Mouse (Mus musculus): Measurements from ENCODE around the gene Cdc42ep4.
A peak's percentile ranks its signal among the peaks of the same experiment; 100 is the strongest.

Gene Cdc42ep4

DNA sequence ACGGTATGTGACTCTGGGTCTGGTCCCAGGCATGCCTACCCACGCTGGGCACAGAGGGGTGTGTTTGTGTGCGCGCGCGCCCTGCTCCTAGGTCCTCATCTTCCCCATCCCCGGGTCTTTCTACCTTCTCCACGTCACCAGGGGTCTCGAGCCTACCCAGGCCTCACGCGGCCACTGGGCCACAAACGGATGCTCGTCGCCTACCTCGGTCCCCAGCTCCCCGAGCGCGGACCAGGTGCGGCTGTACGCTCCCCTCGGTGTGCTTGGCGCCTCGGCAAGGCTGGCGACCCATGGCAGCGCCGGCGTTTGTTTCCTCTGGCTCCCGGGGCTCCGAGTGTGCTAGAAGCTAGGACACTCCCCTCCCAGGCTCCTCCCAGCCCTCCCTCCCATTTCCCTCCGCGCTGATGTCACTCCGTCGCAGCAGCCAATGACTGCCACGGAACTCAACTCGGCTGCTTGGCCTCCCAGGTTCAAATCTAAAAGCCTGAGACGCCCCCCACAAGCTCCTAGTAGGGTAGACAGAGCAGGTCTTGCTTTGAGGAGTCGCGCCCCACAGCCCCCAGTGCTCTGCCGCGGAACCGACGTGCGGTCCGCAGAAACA is at the start of gene Cdc42ep4:
Cdc42ep4 (minus strand) TSS at position 398 of the 601 bp plus-strand sequence.
- DNase-seq = peak; percentile 99

DNA sequence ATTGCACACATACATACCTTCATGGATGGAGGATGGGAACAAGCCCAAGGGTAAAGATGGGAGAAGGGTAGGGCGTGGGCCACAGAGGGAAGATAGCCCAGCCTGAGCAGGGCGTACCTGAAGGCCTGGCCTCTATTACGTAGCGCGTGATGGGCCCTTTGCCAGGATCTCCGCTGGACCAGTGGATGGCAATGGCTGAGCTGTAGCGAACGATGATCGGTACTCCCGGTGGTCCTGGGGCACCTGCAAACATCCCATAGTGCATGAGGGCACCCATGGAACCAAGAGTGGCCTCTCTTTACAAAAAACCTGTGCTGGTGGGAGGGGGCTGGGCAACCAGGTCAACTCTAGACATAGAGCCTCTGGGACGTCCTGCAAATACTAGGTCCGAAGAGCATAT is 48.3 kb upstream of the Cdc42ep4 start:
- no peak for DNase-seq

DNA sequence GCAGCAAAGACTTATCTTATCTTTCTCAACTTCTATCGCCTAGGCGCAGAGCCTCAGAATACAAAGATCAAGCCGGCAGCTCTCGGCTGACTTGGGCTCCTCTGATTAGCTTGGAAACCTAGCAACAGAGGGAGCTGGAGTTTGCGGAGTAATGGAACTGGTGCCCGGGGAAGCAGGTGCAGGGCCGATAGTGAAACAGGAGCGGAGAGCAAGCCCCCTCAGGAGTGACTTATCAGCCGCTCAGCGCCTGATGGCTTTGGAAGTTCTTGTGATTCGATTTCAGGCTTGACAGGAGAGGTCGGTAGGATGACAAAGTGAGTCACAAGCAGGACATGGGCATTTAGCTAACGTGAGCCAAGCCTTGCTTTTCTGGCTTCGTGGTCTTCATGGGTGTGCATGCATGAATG is 47.4 kb upstream of the Cdc42ep4 start:
- no peak for DNase-seq

DNA sequence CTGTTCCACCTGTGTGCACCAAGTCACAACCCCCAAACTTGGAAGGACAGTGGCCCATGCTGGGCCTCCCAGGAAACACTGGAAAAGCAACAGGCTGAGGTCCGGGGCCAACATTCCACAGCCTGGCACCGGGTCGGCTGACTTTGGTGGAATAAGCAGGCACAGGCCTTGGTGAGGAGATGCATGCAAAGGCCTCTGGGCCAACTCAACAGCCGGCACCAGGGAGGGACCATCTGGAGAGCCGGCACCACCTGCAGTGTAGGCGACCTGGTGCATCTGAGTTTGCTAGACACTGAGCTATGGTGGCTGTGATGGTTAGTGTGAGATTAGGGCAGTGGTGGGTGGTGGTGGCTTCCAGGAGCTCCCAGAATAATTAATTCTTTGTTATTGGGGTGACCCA is 46.3 kb upstream of the Cdc42ep4 start:
- DNase-seq = peak; percentile 80

DNA sequence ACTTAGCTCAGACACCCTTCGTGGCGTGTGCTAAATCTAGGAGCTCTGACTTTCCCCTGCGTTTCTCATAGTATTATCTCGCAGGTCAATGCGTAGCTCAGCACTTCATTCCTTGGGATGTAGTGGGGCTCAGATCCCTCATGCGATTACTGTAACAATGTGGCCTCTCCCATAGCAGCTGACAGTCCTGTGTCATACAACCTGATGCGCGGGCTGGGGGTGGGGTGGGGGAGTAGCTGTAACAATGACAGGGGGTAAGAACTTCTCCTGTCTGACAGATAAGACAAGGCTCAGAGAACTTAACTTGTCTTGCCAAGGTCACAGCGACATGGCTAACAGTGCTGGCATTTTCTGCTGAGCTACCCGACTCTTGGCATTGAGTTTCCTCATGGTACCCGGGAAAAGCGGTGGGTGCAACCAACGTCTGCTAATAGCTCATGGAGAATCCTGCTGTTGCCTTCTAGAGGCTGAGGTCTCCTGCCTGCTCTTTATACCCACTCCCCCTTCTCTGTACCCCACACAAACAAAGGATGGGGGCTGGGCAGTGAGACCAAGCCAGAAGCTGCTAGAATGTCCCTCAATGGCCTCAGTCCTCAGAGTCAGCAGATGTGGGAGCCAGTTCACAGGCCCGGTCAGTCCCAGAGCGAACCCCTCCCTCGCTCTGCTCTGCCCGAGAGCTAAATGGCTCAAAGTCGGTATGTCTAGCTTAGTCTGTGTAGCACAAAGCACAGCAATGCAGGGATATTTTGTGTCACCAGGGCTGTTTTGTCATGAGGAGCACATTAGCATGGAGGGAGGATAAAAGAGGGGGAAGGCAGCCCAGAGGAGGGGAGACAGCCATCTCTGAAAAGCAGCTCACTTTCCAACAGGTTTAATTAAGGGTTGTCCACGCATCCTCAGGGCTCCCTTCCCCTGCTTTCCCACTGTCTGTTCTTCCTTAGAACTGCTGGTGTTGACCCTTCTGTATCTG is 45.6 kb upstream of the Cdc42ep4 start:
- DNase-seq = peak; percentile 84

DNA sequence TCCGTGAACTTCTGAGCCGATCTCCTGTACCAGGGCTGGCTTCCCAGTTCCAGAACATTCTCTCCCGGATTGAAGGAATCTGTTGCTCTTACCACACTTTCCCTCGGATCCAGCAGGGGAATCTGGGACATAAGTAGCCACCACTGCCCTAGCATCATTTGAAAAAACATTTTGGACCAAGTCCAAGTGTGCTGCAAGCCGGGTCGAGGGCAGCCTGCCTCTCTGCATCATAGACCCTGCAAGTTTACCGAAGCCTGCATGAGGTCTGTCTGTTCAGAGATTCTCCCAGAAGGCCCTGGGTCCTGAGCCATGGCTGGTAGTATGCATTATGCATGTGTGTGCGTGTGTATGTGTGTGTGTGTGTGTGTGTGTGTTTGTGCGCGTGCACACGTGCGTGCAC is 44.2 kb upstream of the Cdc42ep4 start:
- DNase-seq = peak; percentile 80

DNA sequence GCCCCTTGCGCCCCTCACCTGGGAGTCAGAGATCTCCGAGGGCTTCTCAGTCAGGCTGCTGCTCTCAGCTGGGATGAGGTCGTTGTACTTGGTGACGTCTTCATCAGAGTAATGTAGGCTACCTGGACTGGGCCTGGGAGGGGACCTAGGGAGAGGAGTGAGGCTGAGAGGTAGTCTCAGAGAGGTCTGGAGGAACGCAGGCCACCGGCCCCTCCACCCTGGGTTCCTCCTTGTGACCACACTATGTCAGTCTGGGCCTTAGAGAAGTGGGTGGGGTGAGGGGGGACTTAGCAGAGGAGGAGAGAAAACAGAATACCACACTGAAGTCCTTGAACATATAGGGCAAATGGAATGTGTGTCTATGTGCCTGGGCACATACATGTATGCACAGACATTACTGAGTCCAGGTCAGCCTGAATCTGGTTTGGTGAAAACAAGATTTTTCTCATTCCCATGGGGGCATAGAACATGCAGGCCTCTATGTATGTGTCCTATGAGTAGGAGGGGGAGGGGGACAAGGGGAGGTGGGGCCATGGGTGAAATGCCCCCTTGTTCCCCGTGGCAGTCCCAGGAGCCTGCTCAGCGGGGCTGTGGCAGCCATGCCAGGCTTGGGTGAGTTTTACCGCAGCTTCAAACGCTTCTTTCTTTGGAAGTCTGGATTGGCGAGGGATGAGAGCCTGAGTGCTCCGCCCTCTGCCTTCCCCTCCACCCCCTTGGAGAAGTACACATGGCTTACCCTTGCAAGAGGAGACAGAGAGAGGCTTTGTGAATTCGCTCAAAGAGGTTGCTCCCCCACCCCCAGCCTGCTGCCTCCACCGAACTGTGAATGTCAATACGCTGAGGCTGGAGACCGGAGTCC is 39.9 kb upstream of the Cdc42ep4 start:
- DNase-seq = peak; percentile 87

DNA sequence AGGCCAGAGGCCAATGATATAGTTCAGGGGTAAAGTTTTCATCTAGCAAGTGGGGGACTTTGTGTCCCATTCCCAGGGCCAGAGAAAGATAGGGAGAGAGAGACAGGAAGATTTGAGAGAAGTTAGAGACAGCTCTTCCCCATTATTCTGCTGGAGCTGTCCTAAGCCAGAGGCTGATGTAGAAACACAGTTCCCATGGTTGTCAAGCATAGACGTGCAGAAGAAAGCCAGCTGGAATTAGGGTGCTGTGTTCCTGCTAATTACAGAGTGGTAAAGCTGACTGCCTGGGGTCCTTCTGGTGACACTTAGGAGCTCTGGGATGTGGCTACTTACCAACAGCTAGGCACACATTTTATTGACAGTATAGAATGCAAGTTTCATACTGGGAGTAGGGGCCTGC is 37.4 kb upstream of the Cdc42ep4 start:
- peak; percentile 94 for DNase-seq

DNA sequence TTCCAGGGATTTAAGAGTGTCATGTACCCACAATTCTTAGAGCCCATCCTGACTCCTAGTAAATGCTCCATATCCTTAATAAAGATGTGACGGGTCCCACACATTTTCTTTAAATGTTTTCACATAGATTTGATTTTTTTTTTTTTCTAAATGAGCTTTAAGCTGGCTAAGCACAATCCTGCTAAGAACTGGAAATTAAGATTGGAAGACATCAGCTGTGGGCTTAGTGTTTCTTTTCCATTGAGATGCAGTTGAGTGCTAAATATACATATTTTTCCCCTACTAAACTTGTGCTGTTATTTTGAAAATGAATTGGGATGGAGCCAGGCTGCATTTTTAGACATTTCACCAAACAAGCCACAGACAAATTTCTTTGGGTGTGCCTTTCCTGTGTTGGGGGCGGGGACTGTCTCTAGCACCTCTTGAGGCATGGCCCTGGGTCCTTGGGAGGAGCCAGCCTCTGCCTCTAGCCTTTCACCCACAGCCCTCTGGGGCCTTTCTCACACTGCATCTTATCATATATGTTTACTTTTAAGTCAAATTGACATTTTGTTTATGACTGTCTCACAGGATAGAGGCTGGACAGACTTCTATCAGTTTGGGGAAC is 36.6 kb upstream of the Cdc42ep4 start:
- peak; percentile 98 for DNase-seq

DNA sequence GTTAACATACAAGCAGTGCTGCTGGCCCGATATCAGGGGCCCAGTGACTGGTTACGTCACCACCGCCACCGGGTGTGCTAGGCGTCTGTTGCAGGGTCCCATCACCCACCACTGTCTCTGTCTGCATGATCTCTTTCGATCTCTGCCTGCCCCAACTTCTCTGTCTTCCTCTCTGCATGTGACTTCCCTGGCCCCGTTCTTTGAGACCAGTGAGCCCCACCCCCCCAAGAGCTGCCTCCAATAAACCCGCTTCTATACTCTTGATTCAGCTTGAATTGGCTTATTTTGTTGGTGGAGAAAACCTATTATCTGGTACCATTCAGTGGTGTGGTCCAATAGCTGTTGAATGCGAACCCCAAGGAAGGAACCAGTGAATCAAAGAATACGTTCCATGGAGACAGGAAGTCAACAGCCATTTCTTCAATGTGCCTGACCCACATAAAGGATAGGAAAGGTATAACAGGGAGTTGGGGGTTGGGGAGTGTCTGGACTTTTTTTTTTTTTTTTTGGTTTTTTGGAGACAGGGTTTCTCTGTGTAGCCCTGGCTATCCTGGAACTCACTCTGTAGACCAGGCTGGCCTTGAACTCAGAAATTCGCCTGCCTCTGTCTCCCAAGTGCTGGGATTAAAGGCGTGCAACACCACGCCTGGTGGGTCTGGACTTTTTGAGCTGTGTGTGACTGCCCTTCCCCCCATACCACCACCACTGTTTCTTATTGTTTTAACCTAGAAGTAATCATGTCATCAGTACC is 35.9 kb upstream of the Cdc42ep4 start:
- no peak for DNase-seq

DNA sequence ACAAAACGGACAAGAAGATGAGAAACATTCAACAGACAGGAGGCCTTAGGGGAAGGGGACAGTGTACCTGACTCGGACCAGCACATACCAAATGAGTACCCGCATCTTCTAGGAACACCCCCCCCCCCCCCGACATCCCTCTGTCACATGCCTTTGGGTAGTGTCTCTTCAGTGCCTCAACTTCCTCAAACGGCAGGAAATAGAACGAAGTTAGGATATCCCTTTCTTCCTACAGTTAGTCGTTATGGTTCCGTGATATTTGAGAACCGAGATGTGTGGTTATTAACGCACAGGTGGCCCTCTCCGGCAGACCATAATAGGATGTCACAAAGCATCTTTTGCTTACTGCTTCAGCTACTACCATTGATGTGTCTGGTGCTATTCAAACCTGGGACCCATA is 35.3 kb upstream of the Cdc42ep4 start:
- no peak for DNase-seq

DNA sequence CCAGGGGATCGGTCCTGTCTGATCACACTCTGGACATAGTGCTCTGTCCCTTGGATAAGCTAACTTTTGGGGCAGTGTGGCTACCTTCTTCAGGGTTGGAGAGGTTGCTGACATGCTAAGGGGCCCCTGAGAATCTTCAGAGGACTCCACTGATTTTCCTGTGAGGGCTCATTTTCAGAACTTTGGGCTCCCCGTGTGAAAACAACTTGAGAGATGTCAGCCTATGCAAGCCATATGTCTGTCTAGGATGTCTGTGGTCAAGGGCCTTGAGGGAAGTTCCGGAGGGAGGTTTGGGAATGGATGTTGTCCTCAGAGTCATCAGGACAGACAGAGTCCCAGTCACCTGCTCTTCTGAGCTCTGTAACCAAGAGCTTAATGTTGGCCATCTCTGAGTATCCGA is 34.7 kb upstream of the Cdc42ep4 start:
- no peak for DNase-seq

DNA sequence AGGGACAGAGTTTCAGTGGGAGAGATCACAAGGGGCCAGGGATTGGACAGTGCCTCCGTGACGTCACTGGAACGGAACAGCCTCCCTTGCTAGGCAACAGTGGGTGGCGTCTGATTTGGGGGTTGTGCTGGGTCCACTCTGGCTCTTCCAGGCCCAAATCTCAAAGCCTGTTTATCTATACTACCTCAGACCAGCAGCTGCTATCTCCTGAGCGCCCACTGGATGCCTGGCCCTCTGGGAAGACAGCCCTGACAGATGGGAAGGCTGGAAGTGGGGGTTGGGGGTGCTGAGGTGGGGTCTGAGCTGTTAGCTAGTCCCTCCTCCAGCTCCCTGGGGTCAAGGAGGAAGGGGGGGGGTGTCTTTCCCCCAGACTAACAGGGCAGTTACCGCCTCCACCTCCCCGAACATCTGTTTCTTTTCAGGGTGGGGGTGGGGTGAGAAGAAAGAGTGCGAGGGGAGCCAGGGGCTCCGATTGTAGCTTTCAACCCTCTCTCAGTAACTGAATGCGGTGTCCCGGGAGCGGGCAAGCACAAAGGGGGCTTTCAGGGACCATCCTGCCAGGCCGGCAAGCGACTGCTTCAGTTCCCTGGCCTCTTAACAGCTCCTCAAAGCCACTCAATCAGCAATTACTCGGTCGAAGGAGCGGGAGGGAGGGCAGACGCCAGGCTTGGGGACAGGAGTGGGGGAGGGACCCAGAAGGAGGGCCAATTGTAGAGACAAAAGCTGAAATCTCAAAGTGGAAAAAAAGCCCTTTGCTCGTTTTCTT is 33.9 kb upstream of the Cdc42ep4 start:
- DNase-seq = peak; percentile 98

DNA sequence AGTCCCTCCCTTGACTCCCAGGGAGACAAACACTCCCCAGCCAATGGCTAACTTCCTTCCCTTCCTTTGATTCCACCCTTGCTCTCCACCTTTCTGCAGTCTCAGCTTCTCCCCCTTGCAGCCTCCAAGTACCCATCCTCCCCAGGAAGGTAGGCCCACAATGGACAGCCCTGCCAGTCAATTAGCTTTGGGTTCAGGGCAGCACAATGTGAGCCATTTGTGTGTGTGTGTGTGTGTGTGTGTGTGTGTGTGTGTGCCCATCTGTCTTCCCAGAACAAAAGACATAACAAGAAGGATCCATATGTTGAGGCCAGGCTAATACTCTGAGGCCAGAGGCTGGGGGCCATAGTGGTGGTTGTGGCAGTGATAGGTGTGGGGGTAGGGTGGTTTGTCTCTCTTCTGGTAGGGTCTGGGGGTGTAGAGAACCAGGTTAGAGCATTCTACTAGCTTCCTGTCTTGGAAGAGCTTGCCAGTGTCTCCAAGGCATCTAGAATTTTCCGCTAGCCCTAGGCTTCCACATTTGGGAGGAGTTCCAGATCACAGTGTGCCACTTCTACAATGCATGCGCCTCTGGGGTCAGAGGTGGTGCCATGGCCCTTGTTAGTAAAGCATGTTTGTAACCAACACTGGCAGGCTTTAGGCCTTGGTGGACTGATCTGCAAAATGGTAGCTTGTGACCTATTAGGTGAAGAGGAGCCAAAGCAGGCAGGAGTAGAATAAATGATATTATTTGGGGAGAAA is 33.1 kb upstream of the Cdc42ep4 start:
- DNase-seq = no peak

DNA sequence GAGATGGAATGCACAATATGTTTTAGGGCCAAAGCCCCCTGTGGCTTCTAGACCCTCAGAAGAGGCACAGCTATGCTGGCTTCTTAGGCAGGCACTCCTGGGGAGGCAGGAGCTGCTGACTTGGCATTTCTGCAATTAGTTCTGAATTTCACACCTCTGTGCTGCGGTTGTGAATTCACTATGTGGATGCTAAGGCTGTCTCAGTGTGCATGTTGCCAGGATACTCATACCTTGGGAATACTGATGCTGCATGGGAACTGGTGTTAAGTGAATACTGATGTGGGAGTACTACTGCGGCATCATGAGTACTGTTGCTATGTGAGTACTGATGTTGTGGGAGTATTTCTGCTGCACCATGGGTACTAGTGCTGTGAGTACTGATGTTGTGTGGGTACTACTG is 30.8 kb upstream of the Cdc42ep4 start:
- no peak for DNase-seq

DNA sequence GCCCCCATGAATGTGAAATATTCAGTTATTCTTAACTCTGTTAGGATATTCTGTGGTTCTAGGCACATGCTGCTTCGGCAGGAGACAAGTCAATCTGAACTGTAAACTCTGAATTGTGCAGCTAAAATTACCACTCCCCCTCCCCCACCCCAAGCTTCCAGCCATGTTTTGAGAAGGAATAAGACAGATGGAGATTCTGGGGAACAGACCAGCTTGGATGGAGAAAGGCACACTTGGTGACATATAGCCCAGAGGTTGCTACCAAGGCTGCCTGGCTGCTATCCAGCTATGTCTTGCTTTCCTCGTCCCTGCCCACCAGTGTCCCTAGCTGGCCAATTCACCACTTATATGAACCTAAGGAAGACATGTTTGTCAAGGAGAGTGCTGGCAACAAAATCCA is 30.3 kb upstream of the Cdc42ep4 start:
- no peak for DNase-seq

DNA sequence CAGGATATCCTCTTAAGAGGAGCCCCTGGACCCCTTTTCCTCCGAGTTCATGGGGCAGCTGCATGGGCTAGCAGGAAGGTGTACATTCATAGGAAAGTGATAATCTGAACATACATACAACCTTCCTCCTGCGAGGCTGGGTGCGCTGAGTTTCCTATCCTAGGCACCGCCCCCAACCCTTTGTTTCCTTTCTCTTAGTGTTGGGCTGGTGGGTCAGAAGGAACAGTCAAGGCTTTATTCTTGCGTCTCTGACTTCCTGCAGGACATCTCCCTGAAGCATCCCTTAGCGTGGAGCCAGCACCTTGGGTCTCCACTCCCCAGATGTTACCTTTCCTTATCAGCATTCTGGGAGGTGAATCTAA is 28.0 kb upstream of the Cdc42ep4 start:
- no peak for DNase-seq

DNA sequence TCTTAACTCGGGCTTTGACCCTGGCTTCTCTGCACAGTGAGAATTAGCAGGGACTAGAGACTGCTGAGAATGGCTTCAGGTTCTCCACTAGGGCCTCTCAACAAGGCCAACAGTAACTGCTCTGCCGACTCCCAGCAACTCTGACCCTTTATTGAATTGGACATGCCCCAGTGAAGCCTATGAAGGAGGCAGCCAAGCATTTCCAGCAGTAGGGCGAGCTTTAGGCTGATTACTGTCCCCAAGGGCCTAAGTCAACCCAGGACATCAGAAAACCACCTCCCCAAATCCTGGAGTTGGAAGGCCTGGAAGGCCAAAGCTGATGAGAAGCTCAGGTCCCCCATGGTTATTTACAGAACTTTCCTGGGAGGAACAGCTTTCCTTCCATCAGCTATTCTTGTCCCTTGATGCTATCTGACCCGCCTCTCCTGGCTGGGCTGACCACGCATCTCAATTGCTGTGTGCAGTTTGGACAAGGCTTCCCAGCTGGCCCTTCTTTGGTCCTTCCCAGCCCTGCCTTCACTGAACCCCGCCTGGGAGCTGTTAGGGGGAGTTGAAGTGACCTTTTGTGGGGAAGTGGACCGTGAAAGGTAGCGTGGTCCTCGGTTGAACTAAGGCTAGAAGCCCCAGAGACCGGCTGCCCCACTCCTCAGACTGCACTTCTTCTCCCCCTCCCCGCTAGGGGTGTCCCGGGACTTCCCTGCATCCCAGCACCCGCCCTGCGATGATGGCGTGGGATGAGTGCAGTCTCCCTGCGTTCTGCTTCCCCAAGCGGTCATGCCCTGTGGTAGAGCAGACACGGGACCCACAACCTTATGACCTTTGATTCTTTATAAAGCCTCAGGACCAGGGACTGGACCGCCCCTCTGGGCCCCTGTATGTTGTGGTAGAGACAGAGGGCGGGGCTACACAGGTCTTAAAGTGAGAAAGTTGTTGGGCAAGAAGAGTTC is 27.3 kb upstream of the Cdc42ep4 start:
- DNase-seq = peak; percentile 98

DNA sequence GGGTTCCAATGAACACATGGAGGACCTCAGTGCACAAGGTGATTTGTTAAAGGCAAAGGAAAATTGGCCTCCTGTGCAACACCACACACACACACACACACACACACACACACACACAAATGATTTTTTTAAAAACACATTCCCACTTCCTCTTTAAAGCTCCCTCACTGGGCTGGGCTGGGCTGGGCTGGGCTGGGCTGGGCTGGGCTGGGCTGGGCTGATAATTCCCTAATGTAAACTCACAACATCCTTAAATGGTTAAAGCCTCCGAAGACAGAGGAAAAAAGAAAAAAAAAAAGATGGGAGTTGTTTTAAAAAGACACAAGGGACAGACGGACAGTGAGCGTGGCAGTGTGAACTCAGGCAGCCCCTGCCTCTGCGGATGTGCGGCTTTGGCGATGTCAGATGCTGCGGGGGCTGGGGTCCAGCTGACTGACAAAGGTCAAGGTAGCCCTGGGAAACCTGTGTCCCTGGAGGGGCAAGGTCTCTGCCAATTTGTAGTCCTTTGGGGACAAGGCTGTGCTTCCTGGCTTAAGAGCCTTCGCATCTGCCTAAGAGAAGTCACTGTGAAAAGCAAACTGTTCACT is 26.3 kb upstream of the Cdc42ep4 start:
- peak; percentile 96 for DNase-seq
